Mouse (Mus musculus): Measurements from ENCODE around the gene Ints5. TPM values are rescaled to one million over a fixed set of nuclear protein-coding genes. Genes with fewer than 3 reads are reported as not detected.
A peak's percentile ranks its signal among the peaks of the same experiment; 100 is the strongest.

Ints5 gene
- total and polyA plus RNA-seq, 2 experiments = 3.8 to 15.9 TPM

DNA sequence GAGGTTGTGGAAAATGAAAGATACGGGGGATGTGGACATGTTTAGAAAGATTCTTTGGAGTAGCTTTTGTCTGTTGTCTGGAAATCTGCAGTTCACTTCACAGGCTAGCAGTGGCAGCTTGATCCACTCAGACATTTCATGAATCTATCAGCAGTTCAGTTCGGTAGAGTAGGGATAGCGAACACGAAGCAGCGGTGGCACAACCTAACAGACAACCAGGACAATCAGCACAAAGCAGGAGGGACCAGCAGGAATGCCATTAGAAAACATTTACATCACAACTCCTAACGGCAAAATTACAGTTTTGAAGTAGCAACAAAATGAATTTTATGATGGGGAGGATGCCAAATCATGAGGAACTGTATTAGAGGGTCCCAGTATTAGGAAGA, 26.9 kb downstream of the Ints5 start:
- H3K36me3 ChIP-seq (ENCODE audit: control insufficient read depth, insufficient read depth, low read length) = peaks cover 23% of the 10 kb centered on the region
- peaks cover 4% of the 10 kb centered on the region; the same call in 1 of the 2 replicates for H3K79me2 ChIP-seq (ENCODE audit: control insufficient read depth, insufficient read depth, low read length)
- 0 out of 2 replicates have a peak overlapping the region, but pooled peaks have one; percentile 66 for H3K27ac ChIP-seq (replicated peaks; ENCODE audit: insufficient read depth, low read depth, low read length)
- no peak overlapping the region for H3K9ac ChIP-seq (ENCODE audit: low read depth, low read length)
- DNase-seq (ENCODE audit: extremely low read depth, low read depth, low spot score) = no peak
- peaks cover 4% of the 10 kb centered on the region; the same call in 1 of the 2 replicates for H3K4me1 ChIP-seq (ENCODE audit: control insufficient read depth, insufficient read depth, low read length)
- TF ChIP-seq CTCF (IDR thresholded peaks at IDR 0.05; ENCODE audit: low read depth, low read length) (no peak), POLR2A (IDR thresholded peaks at IDR 0.05; ENCODE audit: extremely low read depth, insufficient read depth, low read length) (no peak)
- H3K27me3 ChIP-seq (ENCODE audit: control insufficient read depth, insufficient read depth, low read length) = no peaks in the 10 kb centered on the region
- H3K4me3 ChIP-seq (ENCODE audit: insufficient read depth, low read depth, low read length) = no peak overlapping the region
- WGBS = 79% methylated on average over 6 of the region's 6 CpGs

DNA sequence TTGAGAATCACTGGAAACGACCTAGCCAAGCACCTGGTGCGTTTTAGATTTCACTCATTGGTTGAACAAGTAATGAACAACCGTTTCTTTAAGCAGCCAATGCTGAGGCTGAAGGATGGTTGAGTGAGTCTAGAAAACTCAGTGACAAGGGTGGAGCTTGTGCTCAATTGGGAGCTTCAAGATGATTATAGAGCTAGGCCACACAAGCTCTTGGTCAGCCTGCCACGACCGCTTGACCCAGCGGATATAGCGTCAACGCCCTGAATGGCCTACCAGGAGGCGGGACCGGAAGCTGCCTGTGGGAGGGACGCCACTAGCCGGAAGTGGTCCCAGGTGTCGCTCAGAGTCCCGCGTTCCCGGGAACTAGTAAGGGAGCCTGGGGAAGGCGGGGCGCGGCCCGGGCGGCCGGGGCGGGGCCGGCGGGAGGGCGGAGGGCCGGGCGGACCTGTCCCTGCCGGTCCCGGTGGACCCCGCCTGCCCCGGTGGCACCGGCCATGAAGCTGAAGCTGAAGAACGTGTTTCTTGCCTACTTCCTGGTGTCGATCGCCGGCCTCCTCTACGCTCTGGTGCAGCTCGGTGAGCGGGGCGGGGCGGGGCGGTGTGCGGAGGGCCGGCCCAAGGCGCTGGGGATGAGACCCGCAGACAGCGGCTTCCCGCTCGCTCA, 27.4 kb downstream of the Ints5 start, which contains the start of gene B3gat3:
TSS of gene B3gat3 (plus strand) at position 302 of the 664 bp plus-strand sequence.
- no peaks in the 10 kb centered on the region for H3K27me3 ChIP-seq (ENCODE audit: control insufficient read depth, insufficient read depth, low read length)
- peaks cover 4% of the 10 kb centered on the region; the same call in 1 of the 2 replicates for H3K4me1 ChIP-seq (ENCODE audit: control insufficient read depth, insufficient read depth, low read length)
- H3K27ac ChIP-seq (replicated peaks; ENCODE audit: insufficient read depth, low read depth, low read length) = peak within 1 kb of the TSS; percentile 81
- H3K9ac ChIP-seq (ENCODE audit: low read depth, low read length) = peak within 1 kb of the TSS; percentile 87
- DNase-seq (ENCODE audit: extremely low read depth, low read depth, low spot score) = peak; percentile 90
- H3K4me3 ChIP-seq (ENCODE audit: insufficient read depth, low read depth, low read length) = peak within 1 kb of the TSS; percentile 87
- TF ChIP-seq CTCF (IDR thresholded peaks at IDR 0.05; ENCODE audit: low read depth, low read length) = no peak
- TF ChIP-seq POLR2A (IDR thresholded peaks at IDR 0.05; ENCODE audit: extremely low read depth, insufficient read depth, low read length) = peak; percentile 82
- 3% methylated on average over 50 of the region's 50 CpGs for WGBS
- H3K36me3 ChIP-seq (ENCODE audit: control insufficient read depth, insufficient read depth, low read length) = peaks cover 18% of the 10 kb centered on the region
- peaks cover 4% of the 10 kb centered on the region; the same call in 1 of the 2 replicates for H3K79me2 ChIP-seq (ENCODE audit: control insufficient read depth, insufficient read depth, low read length)

DNA sequence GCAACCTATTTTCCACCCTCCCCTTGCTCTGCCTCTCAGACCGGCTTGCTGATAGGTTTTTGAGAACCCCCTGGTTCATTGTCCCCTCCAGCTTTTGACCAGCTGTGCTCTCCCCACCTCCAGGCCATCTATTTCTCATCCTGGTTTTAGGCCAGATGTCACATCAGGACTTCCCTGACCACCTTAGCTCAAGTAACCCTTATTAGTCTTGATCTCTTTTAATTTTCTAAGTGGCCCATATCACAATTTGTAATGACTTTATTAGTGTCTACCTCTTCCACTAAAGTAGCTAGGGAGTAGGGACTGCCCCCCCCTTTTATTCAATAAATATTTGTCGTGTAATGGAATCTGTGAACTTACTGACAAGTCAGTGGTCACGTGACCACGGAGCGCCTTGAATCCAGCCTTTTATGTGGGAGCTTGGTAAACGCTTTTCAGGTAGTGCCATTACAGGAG, 28.1 kb downstream of the Ints5 start:
- WGBS = under 1% methylated on average over 6 of the region's 6 CpGs
- Histone ChIP-seq H3K27me3 (ENCODE audit: control insufficient read depth, insufficient read depth, low read length) (no peaks in the 10 kb centered on the region), H3K4me3 (ENCODE audit: insufficient read depth, low read depth, low read length) (peak overlapping the region; percentile 87), H3K4me1 (ENCODE audit: control insufficient read depth, insufficient read depth, low read length) (peaks cover 4% of the 10 kb centered on the region; the same call in 1 of the 2 replicates), H3K27ac (replicated peaks; ENCODE audit: insufficient read depth, low read depth, low read length) (peak overlapping the region; percentile 81), H3K36me3 (ENCODE audit: control insufficient read depth, insufficient read depth, low read length) (peaks cover 12% of the 10 kb centered on the region), H3K79me2 (ENCODE audit: control insufficient read depth, insufficient read depth, low read length) (peaks cover 4% of the 10 kb centered on the region; the same call in 1 of the 2 replicates), H3K9ac (ENCODE audit: low read depth, low read length) (peak overlapping the region; percentile 87)
- TF ChIP-seq POLR2A (IDR thresholded peaks at IDR 0.05; ENCODE audit: extremely low read depth, insufficient read depth, low read length) = no peak
- TF ChIP-seq CTCF (IDR thresholded peaks at IDR 0.05; ENCODE audit: low read depth, low read length) = no peak
- DNase-seq (ENCODE audit: extremely low read depth, low read depth, low spot score) = peak; percentile 76

DNA sequence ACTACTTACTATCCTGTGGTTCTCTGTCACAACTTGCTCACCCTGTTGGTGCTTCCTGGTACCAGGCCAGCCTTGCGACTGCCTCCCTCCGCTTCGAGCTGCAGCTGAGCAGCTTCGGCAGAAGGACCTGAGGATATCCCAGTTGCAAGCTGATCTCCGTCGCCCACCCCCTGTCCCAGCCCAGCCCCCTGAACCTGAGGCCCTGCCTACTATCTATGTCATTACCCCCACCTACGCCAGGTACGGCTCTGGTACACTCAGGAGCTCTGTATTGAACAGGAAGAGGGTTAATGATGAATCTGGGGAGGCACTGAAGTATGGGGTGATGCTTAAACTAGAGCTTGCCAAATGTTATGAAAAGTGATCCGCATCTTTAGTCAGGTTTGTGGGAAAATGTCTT, 28.9 kb downstream of the Ints5 start:
- H3K27ac ChIP-seq (replicated peaks; ENCODE audit: insufficient read depth, low read depth, low read length) = 0 out of 2 replicates have a peak overlapping the region, but pooled peaks have one; percentile 2
- no peak for DNase-seq (ENCODE audit: extremely low read depth, low read depth, low spot score)
- H3K9ac ChIP-seq (ENCODE audit: low read depth, low read length) = peak overlapping the region; percentile 10; the same call in 1 of the 2 replicates
- peak overlapping the region; percentile 27; the same call in 1 of the 2 replicates for H3K4me3 ChIP-seq (ENCODE audit: insufficient read depth, low read depth, low read length)
- peaks cover 7% of the 10 kb centered on the region; the same call in 1 of the 2 replicates for H3K36me3 ChIP-seq (ENCODE audit: control insufficient read depth, insufficient read depth, low read length)
- H3K79me2 ChIP-seq (ENCODE audit: control insufficient read depth, insufficient read depth, low read length) = peaks cover 4% of the 10 kb centered on the region; the same call in 1 of the 2 replicates
- WGBS = 24% methylated on average over 9 of the region's 9 CpGs
- TF ChIP-seq CTCF (IDR thresholded peaks at IDR 0.05; ENCODE audit: low read depth, low read length) (no peak), POLR2A (IDR thresholded peaks at IDR 0.05; ENCODE audit: extremely low read depth, insufficient read depth, low read length) (no peak)
- H3K27me3 ChIP-seq (ENCODE audit: control insufficient read depth, insufficient read depth, low read length) = no peaks in the 10 kb centered on the region
- peaks cover 4% of the 10 kb centered on the region; the same call in 1 of the 2 replicates for H3K4me1 ChIP-seq (ENCODE audit: control insufficient read depth, insufficient read depth, low read length)

DNA sequence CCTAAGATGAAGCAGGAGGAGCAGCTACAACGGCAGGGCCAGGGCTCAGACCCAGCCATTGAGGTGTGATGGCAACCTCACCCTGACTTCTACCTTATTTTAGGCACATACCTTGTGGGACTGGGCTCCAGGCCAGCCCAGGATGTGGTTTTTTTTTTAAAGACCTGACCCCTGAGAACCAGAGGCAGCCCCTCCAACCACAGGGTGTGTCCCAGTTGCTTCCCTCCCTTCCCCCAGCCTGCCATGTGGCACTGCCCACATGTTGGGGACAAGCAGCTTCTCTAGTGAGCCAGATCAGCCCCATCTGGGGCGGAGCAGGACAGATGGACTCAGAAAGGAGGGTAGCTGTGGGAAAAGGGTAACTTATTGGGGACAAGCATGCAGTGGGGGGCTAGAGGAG, 34.0 kb downstream of the Ints5 start:
- WGBS = 86% methylated on average over 2 of the region's 2 CpGs
- Histone ChIP-seq H3K79me2 (ENCODE audit: control insufficient read depth, insufficient read depth, low read length) (peaks cover 4% of the 10 kb centered on the region; the same call in 1 of the 2 replicates), H3K9ac (ENCODE audit: low read depth, low read length) (no peak overlapping the region), H3K36me3 (ENCODE audit: control insufficient read depth, insufficient read depth, low read length) (peaks cover 5% of the 10 kb centered on the region; the same call in 1 of the 2 replicates), H3K27ac (replicated peaks; ENCODE audit: insufficient read depth, low read depth, low read length) (no peak overlapping the region), H3K4me3 (ENCODE audit: insufficient read depth, low read depth, low read length) (no peak overlapping the region), H3K27me3 (ENCODE audit: control insufficient read depth, insufficient read depth, low read length) (no peaks in the 10 kb centered on the region), H3K4me1 (ENCODE audit: control insufficient read depth, insufficient read depth, low read length) (peaks cover 10% of the 10 kb centered on the region)
- no peak for TF ChIP-seq CTCF (IDR thresholded peaks at IDR 0.05; ENCODE audit: low read depth, low read length)
- no peak for TF ChIP-seq POLR2A (IDR thresholded peaks at IDR 0.05; ENCODE audit: extremely low read depth, insufficient read depth, low read length)
- no peak for DNase-seq (ENCODE audit: extremely low read depth, low read depth, low spot score)

Data from liver, adult 2 months (tissue).